Mouse (Mus musculus): ENCODE measurements around the gene Shbg. TPM values are rescaled to one million over a fixed set of nuclear protein-coding genes. Genes with fewer than 3 reads are reported as not detected.
A peak's percentile ranks its signal among the peaks of the same experiment; 100 is the strongest.

Gene Shbg
- polyA plus RNA-seq, 2 experiments from 2014 or later, result not detected

DNA sequence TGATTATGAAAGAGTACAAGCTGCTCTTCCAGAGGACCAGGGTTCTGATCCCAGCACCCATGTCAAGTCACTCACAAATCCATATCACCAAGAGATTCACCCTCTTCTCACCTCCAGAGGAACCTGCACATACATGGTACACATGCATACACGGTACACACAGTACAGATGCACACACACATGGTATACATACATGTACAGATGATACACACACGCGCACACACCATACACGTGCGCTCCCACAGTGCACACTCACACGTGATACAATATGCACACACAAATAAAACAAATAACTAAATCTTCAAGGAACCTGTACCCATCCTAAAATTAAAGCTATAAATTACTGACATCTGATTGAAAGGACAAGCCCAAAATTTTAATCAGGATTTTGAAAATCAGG is 22.9 kb downstream of the Shbg start:
- ATAC-seq, result no peak

DNA sequence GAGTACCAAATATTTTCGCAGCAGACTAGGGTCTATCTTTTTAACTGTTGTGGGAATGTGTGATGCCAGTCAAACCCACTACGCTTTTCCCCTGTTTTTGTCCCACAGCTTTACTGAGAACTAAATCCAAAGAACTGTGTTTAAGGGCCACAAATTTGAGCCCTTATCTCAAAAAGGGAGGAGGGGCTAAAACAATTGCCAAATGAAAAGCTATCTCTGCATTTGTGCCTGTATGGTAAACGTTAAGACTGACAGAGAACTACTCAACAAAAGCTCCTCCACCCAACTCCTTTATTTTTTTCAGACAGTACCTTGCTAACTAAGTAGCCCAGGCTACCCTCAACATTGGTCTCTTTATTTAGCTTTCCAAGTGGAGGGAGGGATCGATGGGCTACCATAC is 24.9 kb downstream of the Shbg start:
- no peak for ATAC-seq

DNA sequence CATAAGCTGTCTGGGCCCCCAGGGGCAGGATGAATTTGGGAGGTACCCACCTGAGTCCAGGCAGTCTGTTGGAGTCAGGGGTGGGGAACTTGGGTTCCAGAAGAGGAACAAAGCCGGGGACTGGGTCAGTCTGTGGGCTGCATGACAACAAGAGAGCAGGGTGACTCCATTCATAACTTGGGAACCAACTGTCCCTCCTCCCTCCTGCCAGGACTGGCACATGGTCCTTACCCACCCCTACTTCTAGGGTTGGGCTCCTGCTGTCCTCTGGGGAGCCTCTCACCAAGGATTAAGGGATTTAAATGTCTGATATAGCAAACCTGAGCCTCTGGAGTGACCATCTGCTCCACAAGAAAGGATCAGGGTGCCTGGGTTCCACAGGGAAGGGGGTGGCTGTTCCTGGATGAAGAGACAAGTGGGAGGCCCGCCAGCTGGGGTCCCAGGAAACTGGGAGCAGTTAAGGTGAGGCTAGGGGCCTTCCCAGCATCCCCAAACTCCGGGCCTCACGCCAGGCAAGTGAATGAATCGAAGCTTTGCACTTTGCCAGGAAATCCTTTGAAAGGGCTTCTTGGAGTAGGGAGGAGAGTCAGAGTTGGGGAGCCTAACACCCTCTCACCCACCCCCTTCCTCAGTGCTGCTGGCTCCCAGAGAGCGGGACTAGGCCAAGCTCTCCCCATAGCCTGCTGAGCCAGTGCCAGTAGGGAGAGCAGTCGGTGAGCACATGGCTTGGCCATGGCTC is 25.6 kb downstream of the Shbg start:
- no peak for ATAC-seq

DNA sequence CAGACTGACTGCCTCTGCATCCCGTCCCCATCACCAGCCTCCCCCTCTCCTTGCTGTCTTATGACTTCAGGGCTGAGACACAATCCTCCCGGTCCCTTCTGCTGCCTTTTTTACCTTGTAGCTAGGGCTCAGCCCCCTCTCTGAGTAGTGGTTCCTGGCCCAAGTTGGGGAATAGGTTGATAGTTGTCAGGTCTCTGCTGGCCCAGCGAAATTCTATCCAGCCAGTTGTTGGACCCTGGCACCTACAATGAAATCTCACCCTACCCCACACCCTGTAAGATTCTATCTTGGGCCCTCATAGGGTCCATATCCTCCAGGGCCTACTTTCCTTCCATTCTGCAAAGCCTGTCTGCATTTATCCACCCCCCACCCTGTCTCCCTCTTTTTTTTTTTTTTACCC is 26.3 kb downstream of the Shbg start:
- no peak for ATAC-seq

- no peak for ATAC-seq
Measured at GRCm38 (mm10) chr11:69590622-69591021, 27.1 kb downstream of the Shbg start.

- ATAC-seq, result no peak
Measured at GRCm38 (mm10) chr11:69589207-69589834, 28.4 kb downstream of the Shbg start.

- no peak for ATAC-seq
Measured at GRCm38 (mm10) chr11:69585718-69586325, 31.9 kb downstream of the Shbg start.

DNA sequence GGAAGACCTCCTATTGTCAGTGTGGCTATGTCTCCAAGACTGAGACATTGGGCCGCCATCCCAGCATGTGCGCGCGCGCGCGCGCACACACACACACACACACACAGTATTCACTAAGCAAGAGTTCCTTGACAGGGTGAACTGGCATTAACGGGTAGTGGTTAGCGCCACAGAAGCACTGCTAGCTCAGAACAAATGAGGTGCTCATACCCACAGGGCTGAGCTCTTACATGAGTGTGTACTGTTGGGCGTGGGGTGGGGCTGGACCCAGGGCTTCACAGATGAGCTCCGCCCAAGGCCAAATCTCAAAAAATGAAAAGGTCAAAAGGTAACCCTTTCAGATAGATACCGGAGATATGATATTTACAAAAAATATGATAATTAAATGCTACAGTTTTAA is 32.8 kb downstream of the Shbg start:
- no peak for ATAC-seq

DNA sequence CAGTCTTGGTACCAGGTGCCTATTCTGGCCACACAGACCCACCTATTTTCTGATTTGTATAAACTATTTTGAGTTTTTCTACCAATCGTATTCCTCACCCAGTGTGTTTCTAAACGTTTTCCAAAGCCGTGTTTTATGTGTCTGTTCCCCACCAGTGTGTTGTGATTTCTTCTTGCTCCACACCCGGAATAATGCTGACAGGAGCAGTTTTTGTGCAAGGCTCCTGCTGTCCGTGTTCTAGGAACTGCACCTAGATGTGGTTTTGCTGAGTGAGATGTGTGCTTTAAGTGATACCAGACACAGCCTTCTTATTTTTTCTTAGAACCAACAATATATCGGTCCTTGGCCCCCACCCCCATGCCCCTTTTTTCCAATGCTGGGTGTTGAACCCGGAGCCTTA is 33.7 kb downstream of the Shbg start:
- ATAC-seq, result no peak

GRCm38 (mm10) chr11:69582230-69582805 is 35.4 kb downstream of the Shbg start:
- no peak for ATAC-seq

DNA sequence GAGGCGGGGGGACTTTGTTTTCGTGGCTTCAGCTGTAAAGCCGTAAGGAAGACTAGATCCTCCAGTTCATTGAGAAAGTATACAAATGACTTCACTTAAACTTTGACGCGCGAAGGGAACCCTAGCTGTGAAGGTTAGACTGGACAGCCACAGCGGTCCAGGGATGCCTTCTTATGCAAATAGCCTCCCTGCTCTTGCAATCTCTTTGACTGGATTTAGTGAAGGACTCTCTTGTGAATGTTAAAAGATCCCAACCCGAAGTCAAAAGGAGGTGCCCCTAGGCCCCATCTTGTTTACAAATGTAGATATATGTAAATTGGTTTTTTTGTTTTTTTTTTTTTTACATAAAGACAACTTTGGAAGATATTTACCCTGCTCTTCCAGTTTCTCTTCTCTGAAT is 35.9 kb downstream of the Shbg start:
- ATAC-seq, result no peak

- ATAC-seq, result peak; percentile 66
Measured at GRCm38 (mm10) chr11:69581147-69581688, 36.5 kb downstream of the Shbg start.

- no peak for ATAC-seq
Measured at GRCm38 (mm10) chr11:69580572-69581146, 37.0 kb downstream of the Shbg start.

DNA sequence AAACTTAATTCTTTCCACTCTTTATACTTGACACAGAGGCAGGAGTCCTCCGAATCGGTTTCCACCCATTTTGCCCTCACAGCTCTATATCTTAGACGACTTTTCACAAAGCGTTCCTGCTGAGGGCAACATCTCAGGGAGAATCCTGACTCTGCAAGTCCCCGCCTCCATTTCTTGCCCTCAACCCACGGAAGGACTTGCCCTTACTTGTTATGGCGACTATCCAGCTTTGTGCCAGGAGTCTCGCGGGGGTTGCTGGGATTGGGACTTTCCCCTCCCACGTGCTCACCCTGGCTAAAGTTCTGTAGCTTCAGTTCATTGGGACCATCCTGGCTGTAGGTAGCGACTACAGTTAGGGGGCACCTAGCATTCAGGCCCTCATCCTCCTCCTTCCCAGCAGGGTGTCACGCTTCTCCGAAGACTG is 37.6 kb downstream of the Shbg start, which contains the start of the genes Wrap53 and Trp53:
TSS of gene Wrap53 (minus strand) at position 165 of the 424 bp plus-strand sequence.
TSS of gene Trp53 (plus strand) at position 269 of the 424 bp plus-strand sequence.
- peak; percentile 64 for ATAC-seq

- ATAC-seq, result peak; percentile 64
Measured at GRCm38 (mm10) chr11:69579128-69580017, 38.3 kb downstream of the Shbg start.

- no peak for ATAC-seq
Measured at GRCm38 (mm10) chr11:69578301-69578700, 39.4 kb downstream of the Shbg start.

DNA sequence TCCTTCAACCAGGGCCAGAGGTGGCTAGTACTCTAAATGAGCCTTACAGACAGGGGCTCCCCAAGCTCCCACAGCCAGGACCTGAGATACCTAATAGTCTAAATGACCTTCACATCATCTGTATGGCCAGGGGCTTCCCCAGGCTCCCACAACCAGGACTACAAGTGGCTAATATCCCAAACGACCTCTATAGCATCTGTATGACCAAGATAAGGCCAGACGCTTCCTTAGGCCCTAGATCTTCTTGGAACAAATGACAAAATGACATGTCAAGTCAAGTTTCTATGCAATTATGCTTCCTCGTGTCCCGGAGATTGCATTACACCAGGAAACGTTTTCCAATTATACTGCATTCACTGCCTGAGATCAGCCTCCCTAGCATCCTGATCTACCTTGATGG is 41.4 kb downstream of the Shbg start:
- no peak for ATAC-seq

DNA sequence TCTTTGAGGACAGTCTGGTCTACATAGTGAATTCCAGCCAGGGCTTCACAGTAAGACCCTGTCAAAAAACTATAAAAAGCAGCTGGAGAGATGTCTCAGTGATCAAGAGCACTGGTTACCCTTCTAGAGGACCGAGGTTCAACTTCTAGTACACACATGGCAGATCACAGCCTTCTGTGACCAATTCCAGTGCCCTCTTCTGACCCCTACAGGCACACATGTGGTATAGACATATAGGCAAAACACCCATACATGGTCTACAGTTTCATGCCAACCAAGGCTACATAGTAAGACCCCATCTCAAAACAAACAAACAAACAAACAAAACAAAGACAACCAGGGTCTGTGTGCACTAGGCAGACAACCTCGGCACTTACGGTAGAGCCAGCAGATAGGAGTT is 42.5 kb downstream of the Shbg start:
- ATAC-seq, result no peak

GRCm38 (mm10) chr11:69565131-69565530 is 52.6 kb downstream of the Shbg start:
- no peak for ATAC-seq

All from CD4-positive, CD25-positive, alpha-beta regulatory T cell, adult 4 months (primary cell).